Mouse (Mus musculus) spleen, postnatal 36 days (tissue): Measurements from ENCODE around the gene Rdh8.
A peak's percentile ranks its signal among the peaks of the same experiment; 100 is the strongest.
"Not testable (repeated sequence)": the region's sequence is repeated elsewhere in the genome, so short reads cannot be mapped to it uniquely, and the experiment has no call there.

Source experiments
- DNase-seq, 2 experiments: peaks; one replicate each; pipeline ENCODE4 v3.0.0; 2022; ENCODE audit warnings: low spot score in 2 of 2, mixed read lengths in 1 of 2

Gene Rdh8

GRCm38 (mm10) chr9:20818236-20818635 is at the start of gene Rdh8:
TSS of gene Rdh8 (plus strand) at chr9:20818503.
- DNase-seq = no peak

DNA sequence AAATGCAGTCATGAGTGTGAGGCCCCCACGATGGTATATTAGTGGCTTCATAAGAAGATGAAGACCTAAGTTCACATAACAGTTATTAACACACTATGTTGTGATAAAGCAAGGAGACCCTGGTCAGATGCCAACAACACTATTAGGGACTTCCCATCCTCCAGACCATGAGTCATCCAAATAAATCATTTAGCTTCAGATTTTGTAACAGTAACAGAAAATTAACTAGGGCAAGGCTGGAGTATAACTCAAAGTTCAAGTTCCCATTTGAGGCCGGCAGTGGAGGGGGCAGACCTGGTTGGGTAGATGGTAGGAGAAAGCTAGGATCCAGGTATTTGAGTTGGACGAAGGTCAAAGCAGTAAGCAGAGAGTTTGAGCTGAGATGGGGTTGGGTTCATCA is 37.0 kb upstream of the Rdh8 start:
- no peak for DNase-seq

- DNase-seq = no peak
Measured at GRCm38 (mm10) chr9:20785055-20785454, 33.2 kb upstream of the Rdh8 start.

GRCm38 (mm10) chr9:20787992-20788391 is 30.3 kb upstream of the Rdh8 start:
- DNase-seq = no peak

- no peak for DNase-seq
Measured at GRCm38 (mm10) chr9:20789651-20790050, 28.7 kb upstream of the Rdh8 start.

- DNase-seq = no peak
Measured at GRCm38 (mm10) chr9:20790345-20790744, 28.0 kb upstream of the Rdh8 start.

DNA sequence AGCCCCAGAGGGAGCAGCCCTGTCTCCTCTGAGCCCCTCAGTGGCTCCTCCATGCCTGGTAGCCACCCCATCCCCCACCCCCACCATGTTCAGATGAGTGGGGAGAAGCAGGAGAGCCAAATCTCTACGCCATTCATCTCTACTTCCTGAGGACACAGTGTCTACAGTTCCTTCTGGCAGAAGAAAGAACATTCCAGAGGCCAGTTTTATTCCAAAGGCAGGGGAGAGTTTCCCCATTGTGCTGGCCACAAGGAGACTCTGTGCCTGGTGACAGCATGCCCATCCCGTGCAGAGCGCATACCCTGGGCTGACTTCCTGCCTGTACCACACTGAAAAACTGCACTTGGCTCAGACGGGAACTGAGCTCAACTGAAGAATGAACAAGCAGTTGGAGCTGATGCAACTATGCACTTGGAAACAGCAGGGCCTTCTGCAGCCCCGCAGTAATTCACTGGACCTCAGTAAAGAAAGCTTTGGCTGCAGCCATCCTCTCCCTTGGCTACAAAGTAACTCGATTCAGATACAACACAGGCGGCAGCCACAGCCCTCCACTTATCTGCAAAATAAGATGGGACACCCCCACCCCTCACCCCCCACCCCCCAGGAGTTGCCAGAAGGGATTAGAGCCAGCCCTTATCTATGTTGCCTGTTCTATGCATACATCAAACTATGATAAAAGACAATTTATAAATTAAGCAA is 24.0 kb upstream of the Rdh8 start:
- DNase-seq = no peak

GRCm38 (mm10) chr9:20804266-20805158 is 13.8 kb upstream of the Rdh8 start:
- peak; percentile 20 to 26 for DNase-seq

- no peak for DNase-seq
Measured at GRCm38 (mm10) chr9:20805159-20805495, 13.2 kb upstream of the Rdh8 start.

- no peak for DNase-seq
Measured at GRCm38 (mm10) chr9:20805706-20806105, 12.6 kb upstream of the Rdh8 start.

GRCm38 (mm10) chr9:20810271-20810670 is 8.0 kb upstream of the Rdh8 start:
- no peak for DNase-seq

GRCm38 (mm10) chr9:20810773-20811172 is 7.5 kb upstream of the Rdh8 start:
- no peak for DNase-seq

DNA sequence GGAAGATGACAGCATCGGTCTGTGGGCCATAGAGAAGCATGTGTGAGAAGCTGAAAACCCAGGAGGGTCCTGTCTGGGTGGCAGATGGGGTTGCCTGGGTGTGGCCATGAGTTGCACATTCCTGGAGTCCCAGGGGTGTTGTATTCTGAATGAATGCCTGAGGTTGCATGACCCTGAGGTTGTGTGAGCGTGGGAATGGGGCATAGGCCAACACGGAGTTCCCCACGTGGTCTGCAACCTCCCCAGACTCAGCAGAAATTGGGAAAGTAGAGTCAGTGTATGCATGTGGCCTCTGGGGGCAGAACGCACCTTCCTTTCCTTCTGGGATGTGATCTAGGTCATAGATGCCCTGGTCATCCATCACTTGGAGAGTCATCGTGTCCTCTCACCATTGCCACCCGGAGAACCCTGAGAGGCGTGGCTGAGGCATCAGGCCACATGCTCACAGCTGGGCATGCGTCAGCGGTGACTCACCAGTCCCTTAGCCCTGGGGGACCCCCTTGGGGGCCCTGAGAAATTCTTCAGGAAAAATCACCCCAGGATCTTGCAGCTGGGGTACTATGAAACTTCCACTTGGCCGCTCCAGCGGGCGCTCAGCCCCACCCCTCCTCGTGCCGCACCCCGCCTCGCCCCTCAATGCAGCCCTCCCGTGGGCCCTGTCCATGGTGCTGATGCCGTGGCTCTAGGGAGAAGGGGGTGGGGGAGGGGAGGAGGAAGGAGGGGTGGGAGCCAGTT is 5.6 kb upstream of the Rdh8 start:
- DNase-seq = no peak

DNA sequence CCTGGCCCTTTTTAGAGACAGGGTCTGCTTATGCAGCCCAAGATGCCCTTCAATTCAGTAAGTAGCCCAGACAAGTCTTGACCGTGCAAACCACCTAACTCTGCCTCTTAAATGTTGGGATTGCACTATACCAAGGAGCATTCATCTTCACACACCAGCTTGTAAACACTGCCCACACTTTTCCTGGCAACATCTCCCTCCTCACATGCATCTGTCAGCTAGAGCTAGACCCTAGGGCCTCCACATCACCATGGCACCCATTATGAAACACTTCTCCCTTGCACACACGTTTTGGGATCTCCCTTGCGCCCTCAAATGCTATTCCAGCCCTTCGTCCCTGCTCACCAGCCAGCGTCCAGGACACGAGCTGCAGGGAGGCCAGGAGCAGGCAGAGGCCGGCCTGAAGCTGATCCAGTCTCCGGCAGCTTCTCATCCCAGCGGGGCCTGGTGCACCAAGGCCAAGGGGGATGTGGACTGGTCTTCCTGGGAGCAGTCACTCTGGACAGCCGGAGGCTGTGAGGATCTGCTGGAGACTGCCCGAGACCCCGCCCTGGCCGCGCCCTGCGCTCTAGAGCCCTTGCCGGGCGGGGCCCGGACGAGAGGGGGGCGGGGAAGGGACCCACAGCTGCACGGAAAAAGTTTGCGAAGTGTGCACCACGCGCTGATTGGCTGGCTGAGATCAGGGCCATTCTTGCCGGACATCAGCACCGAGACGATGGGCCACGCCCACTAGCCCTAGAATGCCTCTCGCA is 3.6 kb upstream of the Rdh8 start, which contains the start of gene Col5a3:
Col5a3 (minus strand) TSS at position 547 of the 752 bp plus-strand sequence.
- no peak for DNase-seq

DNA sequence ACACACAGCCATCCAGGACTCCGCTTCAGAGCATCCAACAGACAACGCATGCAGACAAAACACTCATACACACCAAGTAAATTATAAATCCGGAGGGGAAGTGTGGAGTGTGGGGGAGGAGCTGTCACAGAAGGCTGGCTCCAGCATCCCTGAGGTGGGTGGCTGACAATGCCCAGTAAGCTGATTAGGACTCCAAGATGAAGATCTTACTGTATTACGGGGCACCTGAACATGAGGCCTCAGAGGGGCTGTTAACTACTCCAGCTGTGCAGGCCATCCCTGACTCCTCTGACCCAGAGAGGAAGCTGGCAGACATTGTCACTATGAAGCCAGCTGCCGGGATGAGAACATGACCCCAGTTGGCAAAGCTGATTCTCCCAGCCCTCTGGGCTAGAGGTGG is 1.7 kb downstream of the Rdh8 start:
- DNase-seq = no peak

GRCm38 (mm10) chr9:20822821-20823220 is 4.5 kb downstream of the Rdh8 start:
- DNase-seq = no peak

DNA sequence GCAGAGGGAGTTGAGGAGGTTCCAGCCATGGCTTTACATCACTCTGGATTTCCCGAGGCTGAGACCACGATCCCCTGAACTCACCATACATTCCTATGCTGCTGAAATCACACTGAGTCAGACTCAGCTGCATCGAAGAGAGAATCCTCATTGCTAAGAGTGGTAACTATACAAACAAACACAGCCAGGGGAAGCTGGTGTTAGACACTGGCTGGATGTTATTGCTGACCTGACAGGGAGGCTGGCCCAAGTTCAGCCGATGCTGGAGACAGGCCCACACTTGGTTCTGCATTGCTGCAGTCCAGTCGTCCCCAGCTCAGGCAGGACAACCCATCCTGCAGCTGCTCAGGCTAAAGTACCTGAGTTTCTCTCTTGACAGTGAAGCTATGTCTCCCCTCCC is 7.5 kb downstream of the Rdh8 start:
- no peak for DNase-seq

GRCm38 (mm10) chr9:20828127-20828526 is 9.8 kb downstream of the Rdh8 start:
- DNase-seq = no peak

GRCm38 (mm10) chr9:20830901-20831643 is 12.8 kb downstream of the Rdh8 start:
- peak; percentile 48 to 58 for DNase-seq

GRCm38 (mm10) chr9:20834881-20835280 is 16.6 kb downstream of the Rdh8 start:
- DNase-seq = no peak

- not testable (repeated sequence) for DNase-seq
Measured at GRCm38 (mm10) chr9:20835431-20835954, 17.2 kb downstream of the Rdh8 start.
